Mouse (Mus musculus) adrenal gland, adult 2 months (tissue): ENCODE measurements at regions not wholly inside any gene's neighbourhood (a gene's known extent, or its start where the extent isn't known, plus 50 kb on each side); places are given as distances from the start of the nearest gene placed in this dataset.
A peak's percentile ranks its signal among the peaks of the same experiment; 100 is the strongest.

Source experiments
- DNase-seq: peaks from one replicate; pipeline ENCODE4 v3.0.0; 2021

GRCm38 (mm10) chr9:84296456-84296855 is 371.5 kb downstream of the Bckdhb start:
- DNase-seq, result peak; percentile 7

GRCm38 (mm10) chr9:84304398-84304797 is 379.5 kb downstream of the Bckdhb start:
- DNase-seq, result no peak

DNA sequence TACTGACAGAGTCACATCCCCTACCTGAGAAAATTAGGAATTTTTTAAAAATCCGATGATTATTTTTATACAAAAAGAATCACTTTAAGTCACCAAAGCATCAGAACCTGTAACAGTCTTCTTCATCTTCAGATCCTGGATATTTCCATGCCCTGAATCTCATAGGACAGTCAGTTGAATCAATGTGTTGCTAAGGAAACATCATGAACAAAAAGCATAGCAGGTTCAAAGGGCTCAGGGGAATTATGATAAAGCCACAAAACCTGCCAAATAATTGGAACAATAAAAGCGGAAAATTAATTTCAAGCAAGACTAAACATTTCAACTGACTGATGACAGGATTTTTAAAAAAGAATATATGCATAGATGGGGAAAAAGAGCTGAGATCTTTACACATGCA is 393.9 kb downstream of the Bckdhb start:
- DNase-seq, result no peak

- DNase-seq, result no peak
These were observed 394.4 kb downstream of the Bckdhb start for GRCm38 (mm10) chr9:84319338-84319737.

GRCm38 (mm10) chr9:84323145-84323544 is 398.2 kb downstream of the Bckdhb start:
- DNase-seq, result peak; percentile 17

GRCm38 (mm10) chr9:84331083-84331602 is 406.2 kb downstream of the Bckdhb start:
- no peak for DNase-seq

GRCm38 (mm10) chr9:84343435-84344095 is 418.6 kb downstream of the Bckdhb start:
- DNase-seq, result peak; percentile 74

DNA sequence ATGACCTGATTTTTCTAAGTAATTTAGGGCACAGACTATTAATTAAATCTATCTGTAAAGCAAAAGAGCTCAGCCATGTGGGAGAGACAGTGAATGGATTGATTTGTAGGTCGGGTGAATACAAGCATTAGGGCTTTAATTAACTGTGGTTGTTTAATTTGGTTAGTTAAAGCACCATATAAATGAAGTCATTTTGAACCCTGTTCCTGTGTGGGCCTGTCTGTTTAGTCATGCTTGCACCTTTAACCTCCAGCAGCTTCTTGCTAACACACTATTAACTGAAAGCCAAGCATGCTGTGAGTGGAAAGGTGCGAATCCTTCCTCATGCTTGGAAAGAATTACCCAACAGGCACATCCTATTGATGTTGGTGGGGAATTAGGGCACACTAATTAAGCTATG is 425.3 kb downstream of the Bckdhb start:
- no peak for DNase-seq

GRCm38 (mm10) chr9:84354409-84354808 is 429.5 kb downstream of the Bckdhb start:
- DNase-seq, result no peak

GRCm38 (mm10) chr9:84356167-84356566 is 431.2 kb downstream of the Bckdhb start:
- DNase-seq, result no peak

GRCm38 (mm10) chr9:84359879-84360278 is 434.9 kb downstream of the Bckdhb start:
- no peak for DNase-seq

DNA sequence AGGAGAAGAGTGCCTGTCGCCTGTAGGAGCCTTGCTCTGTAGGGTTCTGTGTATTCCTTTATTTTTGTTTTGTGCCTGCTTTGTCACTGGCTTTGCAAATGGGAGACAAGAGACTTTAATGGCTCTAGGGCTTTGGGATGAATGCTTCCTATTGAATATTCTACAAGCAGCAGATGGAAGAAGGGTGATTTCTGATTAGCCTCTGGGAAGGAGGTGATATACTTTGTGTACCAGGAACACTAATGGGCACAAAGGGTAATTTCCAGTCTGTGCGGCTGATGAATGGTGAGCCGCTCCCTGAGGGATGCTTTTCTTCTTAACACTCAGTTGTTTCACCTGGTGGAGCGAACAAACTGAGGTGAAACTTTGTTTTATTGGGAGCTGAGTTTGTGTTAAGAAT is 435.5 kb downstream of the Bckdhb start:
- no peak for DNase-seq

- DNase-seq, result no peak
These were observed 438.5 kb downstream of the Bckdhb start for GRCm38 (mm10) chr9:84363478-84363877.

DNA sequence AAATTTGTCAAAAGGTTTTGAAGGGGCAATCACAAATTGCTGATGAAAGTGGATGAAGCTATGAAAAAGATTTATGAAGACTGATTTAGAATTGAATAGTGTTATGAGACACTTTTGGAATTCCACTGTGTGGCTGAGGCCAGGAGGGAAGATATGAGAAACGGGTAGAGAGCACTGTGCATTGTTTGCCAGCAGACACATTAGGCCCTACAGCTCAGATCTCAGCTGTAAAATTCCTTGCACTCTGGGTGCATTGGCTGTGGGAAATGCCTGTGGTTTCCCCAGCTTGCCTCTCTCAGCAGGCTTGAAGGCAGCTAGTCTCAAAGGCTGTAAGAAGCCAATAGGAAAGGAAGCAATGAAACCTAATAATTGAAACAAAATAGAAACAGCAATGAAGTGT is 444.3 kb downstream of the Bckdhb start:
- DNase-seq, result no peak

- no peak for DNase-seq
These were observed 445.3 kb downstream of the Bckdhb start for GRCm38 (mm10) chr9:84370260-84370659.

DNA sequence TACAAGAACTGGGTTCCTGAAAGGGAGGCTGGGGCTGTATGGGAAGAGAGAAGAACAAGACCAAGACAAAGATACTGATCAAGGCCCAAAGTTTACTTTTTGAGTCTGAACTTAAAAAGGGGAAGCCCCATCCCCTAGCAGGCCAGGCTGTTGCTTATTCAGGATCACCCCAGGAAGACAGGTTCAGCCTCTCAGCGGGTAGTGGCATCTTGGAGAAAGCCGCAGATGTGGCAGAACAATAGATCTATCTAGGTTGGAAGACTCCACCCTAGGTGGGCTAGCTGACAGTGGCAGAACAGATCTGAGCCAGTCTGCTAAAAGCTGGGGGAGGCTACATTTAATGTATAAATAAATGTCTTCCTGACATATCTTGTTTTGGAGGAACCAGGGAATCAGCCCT is 450.8 kb downstream of the Bckdhb start:
- DNase-seq, result no peak

- DNase-seq, result no peak
These were observed 451.7 kb downstream of the Bckdhb start for GRCm38 (mm10) chr9:84376621-84377020.

DNA sequence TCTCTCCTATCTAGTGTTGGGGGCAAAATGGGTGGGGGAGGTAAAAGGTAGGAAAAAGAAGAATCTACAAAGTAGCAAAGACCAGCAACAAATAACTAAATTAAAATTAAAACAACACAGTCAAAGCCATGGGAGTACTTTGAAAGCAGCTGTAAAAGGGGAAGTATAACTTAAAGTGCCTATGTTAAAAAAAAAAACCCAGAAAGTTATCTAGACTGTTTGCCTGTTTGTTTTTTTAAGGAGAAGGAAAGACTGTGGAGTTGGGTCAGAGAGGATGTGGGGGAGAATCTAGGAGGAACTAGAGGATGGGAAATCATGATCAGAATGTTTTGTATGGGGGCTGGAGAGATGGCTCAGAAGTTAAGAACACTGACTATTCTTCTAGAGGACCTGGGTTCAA is 457.0 kb downstream of the Bckdhb start:
- no peak for DNase-seq

GRCm38 (mm10) chr9:84389831-84390230 is 464.9 kb downstream of the Bckdhb start:
- DNase-seq, result no peak

DNA sequence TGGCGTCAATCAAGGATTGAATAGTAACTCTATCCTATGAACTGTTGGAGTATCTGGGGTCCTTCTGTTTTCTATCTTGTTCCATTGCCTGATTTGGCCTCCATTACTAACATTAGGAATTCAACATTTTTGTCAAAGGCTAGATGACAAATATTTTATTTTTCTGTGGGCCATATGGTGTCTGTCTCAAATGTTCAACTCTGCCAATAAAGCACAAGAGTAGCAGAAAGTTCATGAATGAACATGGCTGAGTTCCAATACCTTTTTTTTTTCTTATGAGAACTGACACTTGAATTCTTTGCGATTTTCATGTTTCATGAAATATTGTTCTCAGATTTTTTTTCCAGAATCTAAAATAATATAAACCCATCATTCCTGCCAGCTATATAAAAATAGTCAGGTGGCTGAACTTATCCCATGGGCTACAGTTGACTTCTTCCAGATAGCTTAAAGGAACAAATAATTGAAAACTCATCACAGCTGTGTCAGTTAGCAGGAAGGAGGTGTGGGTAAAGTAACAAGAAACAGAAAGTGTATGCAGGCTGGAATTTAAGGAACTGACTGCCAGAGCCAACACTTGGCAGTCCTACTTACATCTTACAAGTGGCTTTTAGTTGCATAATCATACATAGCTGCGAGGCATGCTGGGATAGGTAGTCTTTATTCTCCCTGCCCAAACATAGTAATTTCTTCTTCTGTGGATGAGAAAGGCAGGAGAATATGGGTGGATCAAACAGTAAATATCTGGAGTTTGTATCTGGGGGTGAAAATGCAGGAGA is 469.8 kb downstream of the Bckdhb start:
- DNase-seq, result no peak

DNA sequence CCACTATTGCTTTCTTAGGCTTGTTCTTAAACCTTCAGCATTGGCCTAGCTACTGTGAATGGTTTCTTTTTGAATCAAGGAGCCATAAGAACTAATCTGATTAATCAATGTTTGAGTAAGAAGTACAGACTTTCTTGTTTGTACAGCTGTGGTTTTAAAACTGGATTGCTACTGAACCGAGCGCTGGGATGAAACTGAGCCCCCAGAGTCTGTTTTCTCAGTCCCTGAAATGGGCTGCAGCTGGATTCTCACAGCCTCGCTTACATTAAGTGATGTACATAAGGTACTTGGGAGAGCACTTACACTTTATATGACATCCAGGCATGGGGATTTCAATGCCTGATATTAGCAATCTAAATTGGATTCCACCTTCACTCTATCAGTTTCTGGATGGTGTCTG is 474.5 kb downstream of the Bckdhb start:
- DNase-seq, result no peak

- no peak for DNase-seq
These were observed 483.6 kb downstream of the Bckdhb start for GRCm38 (mm10) chr9:84408260-84409203.
